Mouse (Mus musculus): ENCODE measurements around the gene Cdca5. TPM values are rescaled to one million over a fixed set of nuclear protein-coding genes. Genes with fewer than 3 reads are reported as not detected.

Gene Cdca5
- 1 to 10 TPM in 1 of 2 experiments, under 1 TPM in 1; 0.85 to 1.2 TPM for total RNA-seq (2023)

GRCm38 (mm10) chr19:6084478-6085248 lies at the start of gene Cdca5, which contains the start of gene Zfpl1:
Cdca5 (plus strand) TSS chr19:6084983.
Zfpl1 (minus strand) TSS chr19:6084956.

DNA sequence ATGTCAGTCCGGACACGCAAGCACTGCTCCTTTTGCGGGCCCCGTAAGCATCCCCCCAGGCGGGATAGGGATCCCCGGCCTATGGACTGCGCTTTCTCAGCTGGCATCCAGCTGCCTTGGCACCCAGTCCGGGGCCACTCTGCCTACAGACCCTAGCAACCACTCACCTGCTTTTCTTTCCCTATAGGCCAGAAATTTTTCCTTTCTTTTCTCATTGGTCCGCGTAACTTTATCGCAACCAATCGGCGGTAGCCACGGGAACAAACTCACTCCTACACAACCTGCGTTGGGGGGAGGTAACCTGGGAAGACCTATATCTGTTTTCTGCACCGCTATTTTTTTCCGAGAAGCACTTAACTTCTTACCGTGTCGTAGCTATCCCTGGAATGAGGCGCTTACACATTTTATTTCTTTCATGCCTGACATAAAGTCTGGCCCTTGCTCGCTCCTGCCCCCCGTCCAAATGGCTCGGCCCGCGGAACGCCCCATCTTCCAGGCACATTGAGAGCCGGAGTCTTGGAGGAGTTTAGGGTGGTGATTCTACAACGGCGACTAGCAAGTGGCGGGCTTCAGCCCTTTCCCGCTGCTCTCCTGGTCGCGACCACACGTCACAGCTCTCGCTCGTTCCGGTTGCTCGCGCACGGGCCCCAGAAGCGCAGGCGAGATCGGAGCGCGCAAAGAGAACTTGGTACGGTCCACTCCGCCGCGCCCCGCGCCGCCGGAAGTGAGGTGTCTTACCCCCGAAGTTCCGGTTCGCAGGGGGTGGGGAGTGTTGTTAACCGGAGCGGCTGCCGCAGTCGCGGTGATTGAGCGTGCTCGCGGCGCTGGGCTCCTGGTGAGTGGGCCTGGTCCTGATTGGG lies 38.3 kb upstream of the Cdca5 start, which contains the start of gene Syvn1:
Gene Syvn1 (plus strand): TSS at position 283 of the 860 bp plus-strand sequence.

DNA sequence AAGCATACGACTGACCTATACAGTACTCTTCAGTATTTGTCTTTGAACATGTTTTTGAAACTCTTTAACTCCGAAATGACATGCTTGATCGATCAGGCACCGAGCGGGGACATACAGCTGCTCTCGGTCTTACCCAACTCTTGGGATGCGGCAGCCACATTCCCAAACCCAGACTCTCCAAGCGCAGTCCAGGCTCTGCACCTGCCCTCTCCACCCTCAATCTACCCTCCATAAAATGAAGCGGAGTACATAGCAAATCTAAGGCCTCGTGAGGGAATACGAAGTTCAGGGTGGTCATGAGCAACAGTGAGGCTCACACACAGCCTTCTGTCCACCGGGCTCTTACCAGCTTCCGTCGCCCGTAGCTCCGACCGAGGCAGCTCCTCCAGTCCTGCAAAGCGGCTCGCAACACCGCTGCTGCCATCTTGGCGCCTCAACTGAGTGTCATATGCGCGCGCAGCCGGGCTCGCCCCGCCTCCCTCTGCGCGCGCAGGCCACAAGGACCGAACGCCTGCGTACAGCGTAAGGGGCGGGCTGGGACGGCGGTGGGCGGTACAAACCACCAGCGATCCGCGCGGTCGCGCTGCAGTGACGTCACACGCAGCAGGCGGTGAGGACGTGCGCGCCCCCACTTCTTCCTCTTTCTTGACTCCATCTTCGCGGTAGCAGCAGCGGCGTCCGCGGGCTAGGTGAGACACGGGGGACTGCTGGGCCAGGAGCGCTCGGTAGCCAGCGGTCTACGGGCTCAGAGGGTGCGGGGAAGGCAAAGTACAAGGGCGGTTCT lies 27.3 kb upstream of the Cdca5 start, which contains the start of the genes Mrpl49 and Fau:
Gene Mrpl49 (minus strand): TSS at position 473 of the 784 bp plus-strand sequence.
Gene Fau (plus strand): TSS at position 532 of the 784 bp plus-strand sequence.

DNA sequence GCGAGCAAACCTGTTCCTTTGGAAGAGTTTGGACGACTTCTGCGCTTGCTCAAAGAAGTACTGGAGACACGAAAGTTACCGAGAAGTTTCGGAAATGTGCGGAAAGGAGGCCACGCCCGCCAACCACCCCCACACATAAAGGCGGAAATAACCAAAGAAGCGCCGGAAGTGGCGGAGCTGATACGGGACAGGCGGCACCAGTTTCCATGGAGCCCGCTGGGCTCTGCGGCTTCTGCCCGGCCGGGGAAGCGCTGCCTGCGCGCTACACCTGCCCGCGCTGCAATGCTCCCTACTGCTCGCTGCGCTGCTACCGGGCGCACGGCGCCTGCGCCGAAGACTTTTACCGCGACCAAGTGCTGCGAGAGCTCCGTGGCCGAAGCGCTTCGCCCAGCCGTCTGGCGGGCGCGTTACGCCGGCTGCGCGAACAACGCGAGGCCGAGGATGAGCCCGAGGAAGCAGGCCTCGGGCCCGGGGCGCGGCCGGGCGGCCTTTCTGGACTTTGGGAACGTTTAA lies 23.7 kb upstream of the Cdca5 start, which contains the start of gene Znhit2:
Gene Znhit2 (plus strand): TSS at position 172 of the 513 bp plus-strand sequence.

GRCm38 (mm10) chr19:6067724-6068415 lies 16.9 kb upstream of the Cdca5 start, which contains the start of gene Tm7sf2:
Tm7sf2 (minus strand) TSS chr19:6068373.

GRCm38 (mm10) chr19:6076564-6077393 lies 8.0 kb upstream of the Cdca5 start, which contains the start of gene Vps51:
Vps51 (minus strand) TSS chr19:6077231.

DNA sequence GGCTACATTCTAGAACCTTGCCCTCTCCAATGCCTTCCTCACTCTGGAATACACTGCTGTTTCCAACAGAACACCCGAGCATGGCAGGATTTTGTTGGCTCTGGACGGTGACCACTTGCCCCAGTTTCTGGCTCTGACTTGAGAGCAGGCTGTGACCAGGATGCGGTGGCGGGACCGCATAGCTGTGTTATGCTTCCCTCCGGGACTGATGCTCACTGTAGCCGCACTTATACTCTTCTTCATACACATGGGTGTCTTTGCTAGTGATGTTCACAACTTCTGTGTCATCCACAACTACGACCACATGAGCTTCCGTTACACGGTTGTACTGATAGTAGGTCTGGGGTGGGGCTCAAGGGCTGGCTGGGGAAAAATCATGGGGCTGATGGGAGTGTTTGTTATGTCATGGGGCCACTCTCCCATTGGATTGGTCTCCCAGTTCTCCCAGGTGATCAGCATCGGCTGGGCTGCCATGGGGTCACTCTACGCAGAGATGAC lies 4.8 kb upstream of the Cdca5 start, which contains the start of gene Tmem262:
Gene Tmem262 (plus strand): TSS at position 51 of the 498 bp plus-strand sequence.

DNA sequence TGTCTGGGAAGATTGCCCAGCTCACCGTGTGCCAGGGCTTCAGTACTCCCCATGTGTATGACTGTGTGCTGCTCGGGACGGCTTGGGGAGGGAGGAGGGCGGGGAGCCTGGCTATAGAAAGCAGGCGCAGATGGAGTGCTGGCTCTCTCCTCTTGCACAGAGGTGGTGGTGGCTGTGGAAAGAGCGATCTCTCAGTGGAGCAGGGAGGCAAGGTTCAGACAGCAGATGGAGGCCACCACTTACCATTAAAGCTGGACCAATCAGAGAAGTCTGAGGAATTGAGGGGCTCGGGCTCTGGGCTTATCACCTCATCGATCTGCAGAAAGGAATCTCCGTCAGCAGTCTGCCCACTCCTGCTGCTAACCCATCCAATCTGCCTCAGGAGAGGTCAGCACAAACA lies 2.6 kb upstream of the Cdca5 start, which contains the start of gene Gm28374:
Gene Gm28374 (minus strand): TSS at position 101 of the 400 bp plus-strand sequence.

DNA sequence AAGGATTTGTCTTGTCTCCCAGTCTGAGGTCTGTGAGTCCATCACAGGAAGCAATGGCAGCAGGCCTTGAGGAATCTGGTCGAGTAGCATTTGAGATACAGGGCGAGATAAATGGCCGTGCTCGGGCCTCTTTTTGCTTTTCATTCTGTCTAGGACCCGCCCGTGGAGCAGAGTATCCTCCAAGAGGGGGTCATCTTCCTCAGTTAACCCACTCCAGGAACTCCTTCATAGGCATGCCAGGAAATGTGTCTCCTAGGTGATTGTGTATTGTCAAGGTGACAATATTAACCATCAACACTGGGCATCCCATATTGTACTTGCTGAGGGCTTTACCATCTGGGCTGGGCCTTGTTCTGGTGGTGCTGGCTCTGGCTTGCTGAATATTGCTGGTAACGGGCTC lies 9.3 kb downstream of the Cdca5 start, which contains the start of gene AC131692.1:
Gene AC131692.1 (plus strand): TSS at position 301 of the 400 bp plus-strand sequence.

DNA sequence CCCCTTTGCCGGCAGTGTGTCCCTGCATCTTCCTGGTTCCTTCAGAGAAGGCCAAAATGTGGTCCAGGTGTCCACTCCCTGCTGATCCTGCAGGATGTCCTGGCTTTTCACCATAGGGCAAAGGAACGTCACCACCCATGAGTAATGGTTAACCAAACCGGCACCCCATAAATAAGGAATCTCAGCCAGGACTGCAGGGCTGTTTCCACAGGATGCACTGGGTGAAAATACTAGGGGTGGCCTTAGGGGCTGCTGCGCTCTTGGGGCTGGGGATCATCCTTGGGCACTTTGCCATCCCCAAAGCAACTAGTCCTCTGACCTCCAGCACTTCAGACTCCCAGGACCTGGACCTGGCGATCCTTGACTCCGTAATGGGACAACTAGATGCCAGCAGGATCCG lies 20.8 kb downstream of the Cdca5 start, which contains the start of gene Naaladl1:
Gene Naaladl1 (plus strand): TSS at position 197 of the 400 bp plus-strand sequence.

DNA sequence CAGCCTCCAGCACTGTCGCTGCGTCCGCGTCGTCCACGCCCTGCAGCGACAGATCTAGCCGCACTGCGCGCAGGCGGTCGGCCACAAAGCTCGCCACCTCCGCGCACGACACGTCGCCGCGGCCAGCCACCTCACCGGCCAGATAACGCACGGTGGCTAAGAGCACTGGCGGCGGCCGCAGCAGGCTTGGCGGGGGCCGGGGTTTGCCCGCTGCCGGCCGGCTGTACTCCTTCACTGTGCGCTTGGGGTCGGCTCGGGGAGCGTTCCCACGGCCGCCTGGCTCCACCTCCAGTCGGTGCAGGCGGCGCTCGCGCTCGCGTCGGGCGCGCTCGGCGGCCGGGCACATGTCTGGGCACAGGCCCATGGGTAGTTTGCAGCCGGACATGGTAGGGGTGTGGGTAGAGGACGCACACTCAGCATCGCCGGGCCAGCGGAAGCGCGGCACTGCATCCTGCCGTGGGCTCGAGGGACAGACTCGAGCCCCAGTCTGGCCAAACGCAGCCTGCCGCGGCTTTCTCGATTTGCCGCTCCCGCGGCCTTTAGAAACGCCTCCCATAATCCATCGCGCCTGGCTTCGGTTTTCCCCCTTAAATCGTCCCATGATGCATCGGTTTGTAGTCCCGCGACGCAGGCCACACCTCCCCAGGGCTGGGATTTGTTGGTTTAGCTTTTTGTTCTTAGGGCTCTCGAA lies 33.3 kb downstream of the Cdca5 start, which contains the start of gene Sac3d1:
Gene Sac3d1 (minus strand): TSS at position 665 of the 691 bp plus-strand sequence.

GRCm38 (mm10) chr19:6127760-6128341 lies 43.1 kb downstream of the Cdca5 start, which contains the start of gene Snx15:
Snx15 (minus strand) TSS chr19:6128304.

GRCm38 (mm10) chr19:6140678-6141393 lies 56.1 kb downstream of the Cdca5 start, which contains the start of gene Batf2:
Batf2 (plus strand) TSS chr19:6140983.

DNA sequence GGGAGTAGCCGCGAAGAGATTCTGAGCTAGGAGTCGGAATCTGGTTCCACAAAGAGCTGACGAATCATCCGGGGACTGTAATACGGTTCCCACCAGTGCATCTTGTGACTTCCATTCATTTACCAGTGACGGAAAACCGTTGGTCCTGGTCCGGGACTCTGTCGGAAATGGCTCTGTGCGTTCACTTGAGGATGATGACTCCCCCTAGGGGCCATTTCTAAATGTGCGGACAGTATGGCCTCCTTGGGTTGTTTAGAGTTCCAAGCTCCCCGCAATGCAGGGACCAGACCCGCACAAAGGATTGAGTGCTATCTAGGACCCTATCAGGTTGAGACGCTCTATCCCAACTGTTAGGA lies 56.6 kb downstream of the Cdca5 start, which contains the start of gene Arl2:
Gene Arl2 (minus strand): TSS at position 155 of the 356 bp plus-strand sequence.

Measured in monocyte, adult 59 days (primary cell).